Mouse (Mus musculus) mammary gland, adult 2 months (tissue): ENCODE measurements around the gene Defa32. TPM values are rescaled to one million over a fixed set of nuclear protein-coding genes. Genes with fewer than 3 reads are reported as not detected.

Experiments used
- polyA plus RNA-seq: library from polyadenylated mRNA; depleted of rRNA; stranded (reverse); fragments of >200 nt; gene quantifications from 2 replicates; pipeline ENCODE4 v1.2.3, GENCODE M21; 2012; ENCODE audit warnings: low replicate concordance; rRNA removed

The Defa32 gene
- polyA plus RNA-seq: not detected in 2 replicates

DNA sequence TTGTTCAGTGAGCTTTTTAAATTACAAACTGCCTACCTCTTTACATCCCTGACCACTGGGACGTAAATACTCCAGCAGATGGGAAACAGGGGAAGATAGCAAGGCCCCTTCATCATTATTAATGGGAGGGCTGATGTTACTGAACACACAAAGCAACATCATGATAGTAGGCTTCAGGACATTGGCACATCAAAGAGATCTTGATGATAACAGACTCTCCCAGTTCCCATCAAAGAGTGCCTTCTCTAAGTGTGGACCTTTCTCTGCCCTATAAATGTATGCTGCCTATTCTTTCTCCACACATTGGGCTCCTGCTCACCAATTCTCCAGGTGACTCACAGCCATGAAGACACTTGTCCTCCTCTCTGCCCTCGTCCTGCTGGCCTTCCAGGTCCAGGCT is at the start of gene Defa32:
Gene Defa32, plus strand, starts transcription at position 301 of the 400 bp plus-strand sequence.

DNA sequence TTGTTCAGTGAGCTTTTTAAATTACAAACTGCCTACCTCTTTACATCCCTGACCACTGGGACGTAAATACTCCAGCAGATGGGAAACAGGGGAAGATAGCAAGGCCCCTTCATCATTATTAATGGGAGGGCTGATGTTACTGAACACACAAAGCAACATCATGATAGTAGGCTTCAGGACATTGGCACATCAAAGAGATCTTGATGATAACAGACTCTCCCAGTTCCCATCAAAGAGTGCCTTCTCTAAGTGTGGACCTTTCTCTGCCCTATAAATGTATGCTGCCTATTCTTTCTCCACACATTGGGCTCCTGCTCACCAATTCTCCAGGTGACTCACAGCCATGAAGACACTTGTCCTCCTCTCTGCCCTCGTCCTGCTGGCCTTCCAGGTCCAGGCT is 19.9 kb upstream of the Defa32 start, which contains the start of gene Defa20:
Gene Defa20, plus strand, starts transcription at position 301 of the 400 bp plus-strand sequence.

GRCm38 (mm10) chr8:21565086-21565485 is 36.3 kb downstream of the Defa32 start, which contains the start of gene Defa37:
Gene Defa37 (plus strand): TSS chr8:21565386.

Other genes starting within 250 kb of the Defa32 start
- not detected in 2 replicates for gene Defa27, start 213.5 kb upstream of the Defa32 start, polyA plus RNA-seq
- gene Defa29, start 202.0 kb upstream of the Defa32 start, polyA plus RNA-seq: not detected in 2 replicates
- not detected in 2 replicates for gene Defa2, start 150.5 kb upstream of the Defa32 start, polyA plus RNA-seq
- not detected in 2 replicates for gene Defa33, start 137.2 kb upstream of the Defa32 start, polyA plus RNA-seq
- gene Defa36, start 101.6 kb upstream of the Defa32 start, polyA plus RNA-seq: not detected in 2 replicates
- gene Gm7849, start 72.5 kb upstream of the Defa32 start, polyA plus RNA-seq: not detected in 2 replicates
- gene Defa20, start 19.8 kb upstream of the Defa32 start, polyA plus RNA-seq: not detected in 2 replicates
- gene Defa37, start 36.4 kb downstream of the Defa32 start, polyA plus RNA-seq: not detected in 2 replicates
- not detected in 2 replicates for gene Defa28, start 54.0 kb downstream of the Defa32 start, polyA plus RNA-seq
- gene Gm7861, start 65.5 kb downstream of the Defa32 start, polyA plus RNA-seq: not detected in 2 replicates
- gene Defa26, start 89.2 kb downstream of the Defa32 start, polyA plus RNA-seq: not detected in 2 replicates
- gene Defa17, start 126.7 kb downstream of the Defa32 start, polyA plus RNA-seq: not detected in 2 replicates
- not detected in 2 replicates for gene Defa34, start 136.8 kb downstream of the Defa32 start, polyA plus RNA-seq
- not detected in 2 replicates for gene AY761184, start 174.6 kb downstream of the Defa32 start, polyA plus RNA-seq
- gene Defa24, start 205.5 kb downstream of the Defa32 start, polyA plus RNA-seq: not detected in 2 replicates